Mouse (Mus musculus) telencephalon, adult 2 months (tissue): ENCODE results near the gene Itgb1bp1.

ENCODE experiments used
- DNase-seq: peaks from one replicate; pipeline ENCODE4 v3.0.0-alpha.2; 2011; ENCODE audit warnings: low read depth, low spot score

Gene Itgb1bp1

GRCm38 (mm10) chr12:21301932-21302331 is 15.8 kb upstream of the Itgb1bp1 start:
- no peak for DNase-seq

- DNase-seq: no peak
Measured at GRCm38 (mm10) chr12:21301324-21301723, 15.2 kb upstream of the Itgb1bp1 start.

- no peak for DNase-seq
Measured at GRCm38 (mm10) chr12:21298856-21299255, 12.8 kb upstream of the Itgb1bp1 start.

- DNase-seq: no peak
Measured at GRCm38 (mm10) chr12:21289651-21290050, 3.6 kb upstream of the Itgb1bp1 start.

GRCm38 (mm10) chr12:21288716-21289395 is 2.8 kb upstream of the Itgb1bp1 start:
- DNase-seq: no peak

- DNase-seq: no peak
Measured at GRCm38 (mm10) chr12:21286712-21287650, 897 bp upstream of the Itgb1bp1 start.

- no peak for DNase-seq
Measured at GRCm38 (mm10) chr12:21285508-21286242, 409 bp downstream of the Itgb1bp1 start.

- DNase-seq: no peak
Measured at GRCm38 (mm10) chr12:21284761-21285441, 1.2 kb downstream of the Itgb1bp1 start, which contains the start of gene Cpsf3. Gene Cpsf3, plus strand, starts transcription at chr12:21285391.

GRCm38 (mm10) chr12:21277352-21277864 is 8.7 kb downstream of the Itgb1bp1 start:
- no peak for DNase-seq

GRCm38 (mm10) chr12:21274446-21274845 is 11.6 kb downstream of the Itgb1bp1 start:
- DNase-seq: no peak

- no peak for DNase-seq
Measured at GRCm38 (mm10) chr12:21268083-21268616, 17.9 kb downstream of the Itgb1bp1 start.

- no peak for DNase-seq
Measured at GRCm38 (mm10) chr12:21266784-21267098, 19.3 kb downstream of the Itgb1bp1 start.

GRCm38 (mm10) chr12:21265946-21266783 is 19.9 kb downstream of the Itgb1bp1 start:
- DNase-seq: peak; percentile 34

- DNase-seq: no peak
Measured at GRCm38 (mm10) chr12:21265501-21265900, 20.6 kb downstream of the Itgb1bp1 start.

- DNase-seq: no peak
Measured at GRCm38 (mm10) chr12:21264970-21265369, 21.1 kb downstream of the Itgb1bp1 start.

GRCm38 (mm10) chr12:21264241-21264640 is 21.8 kb downstream of the Itgb1bp1 start:
- no peak for DNase-seq

GRCm38 (mm10) chr12:21263256-21263655 is 22.8 kb downstream of the Itgb1bp1 start:
- DNase-seq: no peak

- no peak for DNase-seq
Measured at GRCm38 (mm10) chr12:21261521-21261920, 24.6 kb downstream of the Itgb1bp1 start.

GRCm38 (mm10) chr12:21260494-21261256 is 25.4 kb downstream of the Itgb1bp1 start:
- no peak for DNase-seq
